Comparison of ENCODE assay signal across 8 mouse cellular contexts in the genomic region with DNA sequence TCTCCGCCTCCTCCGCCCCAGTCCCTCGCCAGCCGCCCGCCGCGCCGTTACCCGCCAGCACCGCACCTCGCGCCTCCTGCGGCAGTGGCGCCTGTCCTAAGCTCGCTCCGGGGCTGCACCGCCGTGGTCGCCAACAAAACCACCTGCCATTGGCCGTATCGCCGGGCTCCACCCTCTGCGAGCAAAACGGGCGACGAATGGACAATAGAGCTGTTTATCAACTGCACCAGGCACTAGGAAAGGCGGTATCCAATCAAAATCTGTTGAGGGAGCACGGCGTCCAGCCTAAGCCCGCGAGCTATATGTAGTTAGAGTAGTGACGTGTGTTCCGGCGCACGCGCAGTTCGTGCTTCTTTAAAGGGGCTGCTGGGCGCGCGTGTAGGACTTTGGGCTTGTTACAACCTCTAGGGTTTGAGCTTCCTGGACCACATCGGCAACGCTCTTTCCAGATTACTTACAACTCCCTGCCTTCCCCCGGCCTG. TPM values are rescaled to one million over a fixed set of nuclear protein-coding genes. Genes with fewer than 3 reads are reported as not detected.
A peak's percentile ranks its signal among the peaks of the same experiment; 100 is the strongest.
DNase-seq lines count a peak whose midpoint lies in the region; ATAC-seq and TF ChIP-seq lines count a peak whose summit lies in the region.

A gene (minus strand): TSS at position 131 of the 482 bp plus-strand sequence.

- H3K9ac ChIP-seq in ES-E14 (ENCODE audit: insufficient read depth, low read depth, low read length, poor library complexity, severe bottlenecking) = peak within 1 kb of the TSS; percentile 95
- peak within 1 kb of the TSS; percentile 73 for H3K9ac ChIP-seq in forebrain, embryonic 15.5 days (replicated peaks)

- H3K9me3 ChIP-seq in ES-E14 (ENCODE audit: control insufficient read depth, insufficient read depth, low read depth, low read length) = no peaks in the 10 kb centered on the region
- H3K9me3 ChIP-seq in forebrain, embryonic 15.5 days = no peaks in the 10 kb centered on the region

- peaks cover 7% of the 10 kb centered on the region; the same call in 1 of the 2 replicates for H3K36me3 ChIP-seq in ES-E14 (ENCODE audit: control insufficient read depth, insufficient read depth, low read length, poor library complexity, severe bottlenecking)
- no peaks in the 10 kb centered on the region for H3K36me3 ChIP-seq in forebrain, embryonic 15.5 days

- TF ChIP-seq CTCF in lung, adult 2 months (IDR thresholded peaks at IDR 0.05; ENCODE audit: insufficient read depth, low read length) = no peak

- no peaks in the 10 kb centered on the region for H3K27me3 ChIP-seq in forebrain, embryonic 15.5 days

- under 1% methylated on average over 43 of the region's 43 CpGs for WGBS in forebrain, embryonic 15.5 days
- WGBS in lung, adult 2 months = under 1% methylated on average over 43 of the region's 43 CpGs

- H3K4me3 ChIP-seq in ES-E14 (ENCODE audit: insufficient read depth in 1 of 2, low read depth in 1 of 2, low read length in 2 of 2, poor library complexity in 1 of 2, severe bottlenecking in 1 of 2) = peak within 1 kb of the TSS; percentile 87 to 94
- H3K4me3 ChIP-seq in forebrain, embryonic 15.5 days = peak within 1 kb of the TSS; percentile 90
- H3K4me3 ChIP-seq in lung, adult 2 months (replicated peaks; ENCODE audit: extremely low read depth, low read depth, low read length) = peak within 1 kb of the TSS; percentile 77

- DNase-seq in ES-E14 (ENCODE audit: low read depth, low spot score) = peak; percentile 98
- peak; percentile 99 for DNase-seq in cerebellum, adult 11-12 months
- DNase-seq in heart, postnatal 25 days (ENCODE audit: low spot score) = peak; percentile 100
- peak; percentile 99 to 100 for DNase-seq in layer of hippocampus, adult 18-20 months (ENCODE audit: low spot score in 2 of 2)
- peak; percentile 100 for DNase-seq in lung, adult 2 months
- peak; percentile 97 to 98 for DNase-seq in thymus, adult 18-20 months

- peak within 1 kb of the TSS; percentile 84 for H3K4me2 ChIP-seq in forebrain, embryonic 15.5 days (replicated peaks)

- H3K27ac ChIP-seq in ES-E14 (ENCODE audit: insufficient read depth, low read depth, low read length, poor library complexity, severe bottlenecking) = peak within 1 kb of the TSS; percentile 95
- peak within 1 kb of the TSS; percentile 83 for H3K27ac ChIP-seq in forebrain, embryonic 15.5 days (replicated peaks)

- intact Hi-C loops in heart, postnatal 25 days (cut with DNase I) = loop anchor here (5.0 kb wide), 1 partner anchor 273 kb away; a partner anchor contains a TSS

- in situ Hi-C loops in ES-E14 (cut with MboI; ENCODE audit: low sequenced_read_pairs in 2 of 2, unreplicated experiment in 2 of 2) = no loop called here

- peaks cover 0 to under 1% of the 10 kb centered on the region in 2 experiments; a peak in 3 of 4 replicates for H3K4me1 ChIP-seq in ES-E14 (ENCODE audit: control insufficient read depth in 2 of 2, insufficient read depth in 2 of 2, low read length in 2 of 2, poor library complexity in 1 of 2)
- peaks cover 32% of the 10 kb centered on the region for H3K4me1 ChIP-seq in forebrain, embryonic 15.5 days
- peaks cover 7% of the 10 kb centered on the region for H3K4me1 ChIP-seq in lung, adult 2 months (ENCODE audit: control insufficient read depth, insufficient read depth, low read length)

- peak; percentile 77 for TF ChIP-seq POLR2A in lung, adult 2 months (IDR thresholded peaks at IDR 0.05; ENCODE audit: borderline replicate concordance, extremely low read depth, low read depth, low read length)

- peak; percentile 99 for ATAC-seq in forebrain, embryonic 15.5 days (replicated peaks)
- ATAC-seq in neutrophil, adult 5-6 weeks (ENCODE audit: extremely low read depth, insufficient number of reproducible peaks, low FRiP score, poor library complexity, severe bottlenecking) = peak; percentile 96

TF ChIP-seq in ES-E14, 5 proteins besides CTCF, POLR2A, EP300 and RAD21:
- no peak for TF ChIP-seq ZC3H11A (IDR thresholded peaks at IDR 0.05; ENCODE audit: borderline replicate concordance, low read depth, low read length)
- TF ChIP-seq CHD2 (IDR thresholded peaks at IDR 0.05; ENCODE audit: low read depth, low read length) = peak; percentile 93
- no peak for TF ChIP-seq MAFK (IDR thresholded peaks at IDR 0.05; ENCODE audit: insufficient read depth, low read depth, low read length)

RNA-seq across cellular contexts. Expression of the gene that starts here (rescaled TPM):
- 103 and 123 TPM in 2 replicates for total RNA-seq in ES-E14 (2012; rRNA removed)
- polyA plus RNA-seq in forebrain, embryonic 15.5 days (2015; fragmentation: Nextera tagmentation; extraction: Ambion mirVana) = 347 and 356 TPM in 2 replicates
- total RNA-seq in heart, postnatal 25 days (2021) = 100 to 1,000 TPM; 171 to 178 TPM
- 100 to 1,000 TPM; 123 to 136 TPM for total RNA-seq in layer of hippocampus, adult 18-20 months (2021)
- polyA plus RNA-seq in lung, adult 2 months (2012; rRNA removed) = 41.9 and 57.7 TPM in 2 replicates
- total RNA-seq in neutrophil, adult 5-6 weeks (2017) = 110 and 117 TPM in 2 replicates

Comparison
In these comparisons a context has a peak if more than half of its experiments do, and no peak if none do; other contexts are left out.
1. Peak in every context shown above with its lines: DNase-seq, ATAC-seq, H3K4me3 ChIP-seq and H3K27ac ChIP-seq.